Mouse (Mus musculus) mouse trophoblast stem cell (cell line): ENCODE data around the gene Tfap2d.

Experiments
- in situ Hi-C, 2 experiments: fragments of 300-500 bp; cut with MseI, MboI; formaldehyde crosslinking; loops; 2 replicates in 1 of 2; 3 replicates in 1 of 2; pipeline ENCODE4 v1.15.1; 2025

The Tfap2d gene

DNA sequence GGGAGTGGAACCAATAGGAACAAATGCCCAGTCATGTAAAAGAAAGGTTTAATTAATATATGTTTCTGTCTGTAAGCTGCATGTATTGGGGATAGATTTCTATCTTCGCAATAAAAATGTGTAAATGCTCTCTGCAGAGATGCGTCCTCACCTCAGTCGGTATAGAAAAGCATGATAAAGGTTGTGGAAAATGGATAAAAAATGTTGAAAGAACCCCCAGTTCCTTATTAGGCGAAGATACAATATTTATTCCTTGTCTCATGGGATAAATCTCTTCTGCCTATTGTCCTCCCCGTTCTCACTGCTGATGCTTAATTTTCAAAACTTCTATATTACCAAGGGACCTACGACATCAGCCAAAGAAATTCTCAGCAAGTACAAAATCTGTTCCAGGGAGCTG lies at the start of gene Tfap2d:
Gene Tfap2d (plus strand): TSS at position 392 of the 400 bp plus-strand sequence.
- in situ Hi-C loops = no loop called here

DNA sequence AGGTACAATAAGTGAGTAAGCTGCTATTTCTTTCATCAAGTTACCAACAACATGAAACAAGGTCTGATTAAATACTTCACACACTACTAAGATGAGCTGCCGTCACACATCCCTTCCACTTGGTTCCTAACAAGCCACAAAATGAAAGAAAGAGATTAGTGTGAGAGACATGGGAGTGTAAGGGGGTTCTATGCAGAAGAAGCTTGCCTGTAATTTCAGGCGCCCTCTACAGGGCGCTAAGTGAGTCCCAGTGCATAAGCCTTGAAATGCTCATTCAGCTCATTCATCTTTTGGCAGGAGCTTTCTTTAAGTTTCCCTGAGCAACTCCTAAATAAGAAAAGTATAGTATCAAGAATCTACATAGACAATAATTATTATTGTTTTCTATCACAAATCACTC lies 46.5 kb upstream of the Tfap2d start:
- in situ Hi-C loops = no loop called here

DNA sequence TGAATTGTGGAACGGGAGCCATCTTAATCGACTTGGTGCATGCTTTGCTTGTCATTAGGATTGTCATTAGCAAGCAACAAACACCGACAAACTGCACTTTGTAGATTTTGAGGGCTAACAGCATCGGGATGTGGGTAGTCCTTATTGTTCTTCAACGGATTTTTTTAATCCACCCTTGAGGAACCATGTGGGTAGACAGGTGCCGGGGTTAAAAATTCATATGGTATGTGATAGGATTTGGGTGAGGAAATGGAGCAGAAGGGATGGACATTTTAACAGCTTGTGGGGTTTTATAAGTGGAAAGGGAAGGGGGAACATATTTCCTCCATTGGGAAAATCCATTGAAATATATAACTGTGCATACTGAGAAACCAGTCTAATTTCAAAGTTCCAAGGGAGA lies 46.0 kb upstream of the Tfap2d start:
- in situ Hi-C loops = no loop called here

DNA sequence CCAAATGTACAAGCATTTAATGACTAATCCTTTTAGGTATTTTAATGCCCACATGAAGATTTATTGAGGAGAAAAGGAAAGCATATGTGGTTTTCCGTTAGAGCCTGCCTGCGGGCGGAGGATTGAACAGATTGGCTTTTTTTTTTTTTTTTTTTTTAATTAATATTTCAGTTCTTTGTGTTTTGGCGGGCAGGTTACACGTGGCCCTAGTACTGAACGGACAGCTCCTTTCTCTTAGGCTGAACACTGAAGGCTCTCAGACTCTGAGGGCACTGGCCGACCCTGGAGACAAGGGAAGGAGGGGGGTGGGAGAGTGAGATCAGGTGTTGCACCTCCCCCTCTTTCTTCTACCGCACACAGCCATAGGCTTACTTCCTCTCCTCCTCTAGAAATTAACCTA lies 14.7 kb upstream of the Tfap2d start:
- in situ Hi-C loops = no loop called here

DNA sequence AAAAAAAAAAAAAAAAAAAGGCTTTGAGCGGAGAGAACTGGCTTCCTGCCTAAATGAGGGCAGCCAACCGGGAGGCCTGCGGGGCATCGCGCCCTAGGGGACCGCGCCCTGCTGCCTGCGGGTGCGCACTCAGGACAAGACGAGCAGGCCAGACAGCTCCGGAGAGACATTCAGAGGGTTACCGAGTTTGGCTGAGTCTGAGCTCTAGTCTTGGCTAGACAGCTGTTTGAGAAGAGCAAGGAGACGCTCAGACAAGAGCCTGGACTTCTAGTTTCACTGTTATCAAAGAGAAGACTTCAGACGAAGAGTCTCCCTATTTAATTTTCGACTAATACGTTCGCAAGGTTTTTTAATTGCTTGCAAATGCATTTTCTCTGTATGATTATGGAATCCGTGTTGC lies 5.9 kb upstream of the Tfap2d start:
- in situ Hi-C loops = no loop called here

DNA sequence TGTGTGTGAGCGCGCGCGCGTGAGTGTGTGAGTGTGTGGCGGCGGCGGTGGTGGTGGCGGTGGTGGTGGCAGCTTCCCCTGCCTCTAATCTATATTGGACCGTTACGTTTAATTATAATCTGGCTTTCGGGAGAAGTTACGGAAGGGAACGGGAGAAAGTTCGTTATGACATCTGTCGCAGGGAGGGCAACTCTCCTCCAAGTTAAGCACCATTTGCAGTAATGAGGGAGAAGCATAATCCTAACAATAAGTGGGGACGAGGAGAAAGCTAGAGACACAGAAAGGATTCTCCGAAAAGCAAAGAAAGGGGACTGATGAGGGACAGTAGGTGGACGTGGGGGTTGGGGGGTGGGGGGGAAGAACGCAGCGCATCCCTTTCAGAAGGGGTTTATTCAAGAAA lies 494 bp downstream of the Tfap2d start:
- in situ Hi-C loops = no loop called here

DNA sequence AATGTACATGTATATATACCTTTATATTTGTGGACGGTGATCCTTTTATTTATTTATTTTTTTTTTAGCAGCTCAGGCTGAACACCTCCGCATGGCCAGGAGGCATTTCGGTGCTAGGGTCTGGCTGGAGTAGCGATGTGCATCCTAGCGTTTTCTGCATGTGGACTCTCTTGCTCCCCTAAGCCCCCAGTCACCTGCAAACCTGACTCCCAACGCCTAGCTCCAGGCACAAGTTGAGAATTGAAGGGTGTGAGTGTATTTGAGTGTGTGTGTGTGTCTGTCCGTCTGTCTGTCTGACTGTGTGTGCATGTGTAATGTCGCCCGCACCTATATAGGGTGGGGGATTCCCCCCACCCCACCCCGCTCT lies 937 bp downstream of the Tfap2d start:
- in situ Hi-C loops = no loop called here

DNA sequence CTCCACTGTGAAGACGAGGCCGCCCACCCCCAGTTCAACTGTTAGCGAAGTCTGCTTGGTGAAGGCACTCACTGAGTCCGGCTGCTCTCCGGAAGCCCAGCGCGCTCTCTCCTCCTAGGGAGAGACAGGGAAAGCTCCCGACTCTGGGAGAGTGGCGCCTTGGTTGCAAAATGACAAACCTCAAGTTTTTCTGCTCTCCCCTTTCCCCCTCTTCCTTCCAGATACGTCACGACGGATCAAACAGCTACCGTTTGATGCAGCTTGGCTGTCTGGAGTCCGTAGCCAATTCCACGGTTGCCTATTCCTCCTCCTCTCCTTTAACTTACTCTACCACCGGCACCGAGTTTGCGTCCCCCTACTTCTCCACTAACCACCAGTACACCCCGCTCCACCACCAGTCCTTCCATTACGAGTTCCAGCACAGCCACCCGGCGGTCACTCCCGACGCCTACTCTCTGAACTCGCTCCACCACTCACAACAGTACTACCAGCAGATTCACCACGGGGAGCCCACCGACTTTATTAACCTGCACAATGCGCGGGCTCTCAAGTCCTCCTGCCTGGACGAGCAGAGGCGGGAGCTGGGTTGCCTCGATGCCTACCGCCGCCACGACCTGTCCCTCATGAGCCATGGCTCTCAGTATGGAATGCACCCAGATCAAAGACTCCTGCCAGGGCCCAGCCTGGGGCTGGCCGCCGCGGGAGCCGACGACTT lies 1.5 kb downstream of the Tfap2d start:
- in situ Hi-C loops = no loop called here

DNA sequence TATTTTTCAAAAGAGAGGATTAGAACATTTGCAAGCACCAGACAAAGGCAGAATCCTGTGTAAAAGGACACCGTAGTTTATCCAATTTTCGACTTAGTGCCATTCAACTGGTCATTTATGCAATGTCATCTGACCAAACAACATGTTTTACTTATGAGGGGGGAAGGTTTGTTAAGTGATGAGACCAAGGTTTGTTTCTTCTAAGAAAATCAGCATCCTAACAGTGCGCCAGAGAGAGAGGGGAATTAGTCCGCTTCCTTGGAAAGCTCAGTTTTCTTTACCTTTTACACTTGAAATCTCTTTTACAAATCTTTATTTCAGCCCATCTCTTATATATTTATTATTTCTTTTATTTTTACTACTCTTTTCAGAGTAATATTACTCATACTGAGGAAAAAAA lies 3.6 kb downstream of the Tfap2d start:
- in situ Hi-C loops = no loop called here

DNA sequence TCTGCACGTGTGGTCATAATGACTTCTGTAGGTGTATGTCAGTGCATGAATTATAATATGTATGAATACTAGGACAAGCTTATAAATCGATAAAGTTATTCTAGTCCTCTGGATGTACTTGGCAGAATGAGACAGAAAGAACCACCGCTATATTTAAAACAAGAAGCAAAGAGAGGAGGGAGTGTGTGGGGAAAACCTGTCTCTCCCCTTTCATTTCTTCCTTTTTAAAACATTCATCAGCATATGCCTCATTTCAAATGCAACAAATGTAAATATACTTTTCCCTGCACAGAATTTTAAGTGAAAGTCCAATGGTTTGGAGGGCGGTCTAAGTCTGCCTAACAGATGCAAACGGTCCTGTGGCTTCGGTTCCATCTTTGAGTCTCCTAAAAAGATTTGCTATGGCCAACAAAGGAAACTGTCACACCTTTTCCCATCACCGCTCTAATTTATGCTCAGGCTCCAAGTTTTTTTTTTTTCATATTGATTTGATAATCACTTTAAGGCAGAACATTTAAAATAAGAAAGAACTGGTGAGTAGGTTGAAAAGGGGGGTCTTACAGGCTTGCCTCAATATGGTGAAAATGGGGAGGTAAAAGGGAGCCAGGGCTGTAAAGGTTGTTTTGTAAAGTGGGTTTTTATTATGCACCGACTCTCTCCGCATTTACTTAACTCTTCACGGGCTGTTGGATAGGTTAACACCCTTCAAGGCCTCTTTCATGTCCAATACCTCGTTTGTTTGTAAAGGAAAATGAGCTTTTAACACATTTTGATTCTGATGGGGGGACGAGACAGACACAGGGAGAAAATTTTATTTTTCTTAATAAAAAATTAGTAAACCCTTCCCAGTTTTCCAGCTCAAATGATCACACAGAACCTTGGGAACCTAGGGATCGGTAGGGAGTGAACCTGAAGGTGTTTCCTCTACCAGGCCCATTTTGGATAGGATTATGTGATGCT lies 4.3 kb downstream of the Tfap2d start:
- in situ Hi-C loops = no loop called here

DNA sequence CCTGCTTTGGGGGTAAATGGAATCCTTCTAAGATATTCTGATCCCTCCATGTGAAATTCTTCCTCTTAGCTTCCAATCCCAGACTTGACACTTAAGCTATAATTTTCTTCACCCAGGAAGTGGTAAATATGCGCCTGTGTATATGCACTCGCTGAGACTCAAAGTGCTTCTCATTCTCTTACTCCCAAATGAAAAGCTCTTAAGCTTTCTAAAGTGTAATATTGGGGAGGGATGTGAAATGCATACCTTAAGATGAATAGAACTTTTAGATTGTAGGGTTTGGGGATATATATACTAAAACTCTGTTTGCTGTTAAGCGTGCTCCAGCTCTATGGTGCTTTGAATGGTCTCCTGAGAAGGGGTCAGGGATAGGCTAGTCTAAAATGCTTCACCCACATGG lies 5.0 kb downstream of the Tfap2d start:
- in situ Hi-C loops = no loop called here

DNA sequence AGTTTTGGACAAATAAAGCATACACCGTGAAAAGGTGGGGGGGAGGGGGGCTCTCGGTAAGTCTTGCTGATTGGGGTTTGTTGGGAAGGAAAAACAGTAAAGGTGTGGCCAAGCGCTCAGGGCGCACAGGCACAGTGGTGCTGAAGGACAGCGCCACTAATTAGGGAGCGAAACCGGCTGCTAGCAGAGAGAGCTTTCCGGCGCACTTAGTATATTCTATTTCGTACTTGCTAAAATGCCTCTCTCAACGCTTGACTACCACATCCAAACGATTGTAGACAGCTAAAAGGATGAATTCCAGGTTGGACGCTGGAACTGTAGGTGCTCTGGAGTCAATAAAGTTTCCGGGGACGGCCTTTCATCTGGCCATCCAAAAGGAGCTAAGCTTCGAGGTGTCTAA lies 6.9 kb downstream of the Tfap2d start:
- in situ Hi-C loops = no loop called here

DNA sequence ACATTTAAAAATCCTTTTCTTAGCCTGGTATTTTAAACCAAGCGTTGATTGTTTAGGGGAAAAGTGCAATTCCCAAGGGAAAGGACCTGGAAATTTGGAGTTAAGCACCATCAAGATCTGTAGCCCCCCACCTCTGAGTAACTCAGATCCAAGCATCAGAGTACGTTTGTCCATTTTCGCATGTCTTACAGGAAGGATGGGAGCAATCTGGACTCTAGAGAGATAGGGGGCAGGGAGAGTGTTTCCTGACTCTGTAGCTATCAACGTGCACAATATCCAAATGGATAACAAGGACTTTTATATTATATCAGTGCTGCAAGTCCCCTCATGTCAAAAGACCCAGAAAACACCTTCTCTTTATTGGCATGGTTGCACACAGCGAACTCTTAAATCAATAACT lies 7.4 kb downstream of the Tfap2d start:
- in situ Hi-C loops = no loop called here

DNA sequence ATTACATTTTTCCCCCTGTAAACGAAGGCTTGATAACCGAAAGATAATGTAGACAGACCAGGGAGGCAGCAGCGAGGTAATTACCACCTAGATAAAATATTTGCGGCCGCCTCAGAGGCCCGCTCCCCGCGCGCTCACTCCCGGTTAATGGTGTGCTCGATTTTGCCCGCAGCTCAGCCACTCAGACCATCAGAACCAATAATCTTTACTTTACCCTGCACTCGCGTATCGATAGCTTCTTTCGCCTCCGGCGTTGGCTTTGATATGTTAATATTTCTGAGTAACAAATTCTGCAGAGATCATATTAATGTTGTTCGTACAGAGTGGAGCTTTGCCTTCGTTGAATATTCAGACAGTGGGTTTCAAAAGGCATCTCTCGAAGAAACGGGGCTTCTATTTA lies 8.2 kb downstream of the Tfap2d start:
- in situ Hi-C loops = no loop called here

DNA sequence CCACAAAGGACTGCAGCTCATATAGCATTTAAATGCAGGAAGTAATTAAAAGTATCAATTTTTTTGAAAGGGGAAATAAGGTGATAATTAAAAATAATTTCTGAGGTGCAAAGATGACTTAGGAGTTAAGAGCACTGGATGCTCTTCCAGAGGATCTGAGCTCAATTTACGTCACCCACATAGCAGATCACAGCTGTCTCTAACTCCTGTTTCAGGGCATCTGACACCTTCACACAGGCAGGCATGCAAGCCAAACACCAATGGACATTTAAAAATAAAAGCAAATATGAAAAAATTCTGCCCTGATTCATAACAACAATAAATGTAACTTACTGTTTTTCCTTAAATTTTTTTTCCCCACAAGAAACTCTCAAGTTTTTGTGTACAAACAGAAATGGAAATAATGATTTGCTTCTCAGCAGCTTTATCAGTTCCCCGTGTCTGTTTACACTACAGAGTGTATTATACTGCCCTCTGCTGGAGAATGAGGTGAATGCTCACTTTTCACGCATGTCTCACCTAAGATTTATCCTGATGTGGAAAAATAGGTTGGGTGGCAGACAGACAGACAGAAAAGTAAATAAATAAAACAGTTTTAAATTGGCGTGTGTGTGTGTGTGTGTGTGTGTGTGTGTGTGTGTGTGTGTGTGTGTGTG lies 76.0 kb downstream of the Tfap2d start:
- in situ Hi-C loops = no loop called here

DNA sequence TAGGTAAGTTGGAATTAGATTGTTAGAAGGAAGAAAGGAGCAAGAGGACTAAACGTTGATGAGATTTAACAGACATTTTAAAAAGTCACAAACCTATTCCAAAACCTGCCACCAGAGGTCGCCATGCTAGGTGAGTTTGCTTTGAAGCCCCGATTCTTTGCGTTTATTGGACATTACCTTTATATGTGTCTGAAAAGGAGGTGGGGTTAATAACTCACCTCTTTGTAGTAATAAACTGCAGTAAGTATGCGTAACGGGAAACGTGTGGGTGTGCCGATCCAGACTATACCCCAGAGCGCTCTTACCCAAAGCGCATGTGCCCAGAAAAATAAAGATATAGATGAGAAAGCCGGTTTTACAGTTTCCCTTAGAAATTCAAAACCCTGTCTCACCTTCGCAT lies 102.8 kb downstream of the Tfap2d start:
- in situ Hi-C loops = loop anchor here (10.0 to 25.0 kb wide), 5 partner anchors 407 to 1309 kb away; no protein-coding TSS in a partner anchor

DNA sequence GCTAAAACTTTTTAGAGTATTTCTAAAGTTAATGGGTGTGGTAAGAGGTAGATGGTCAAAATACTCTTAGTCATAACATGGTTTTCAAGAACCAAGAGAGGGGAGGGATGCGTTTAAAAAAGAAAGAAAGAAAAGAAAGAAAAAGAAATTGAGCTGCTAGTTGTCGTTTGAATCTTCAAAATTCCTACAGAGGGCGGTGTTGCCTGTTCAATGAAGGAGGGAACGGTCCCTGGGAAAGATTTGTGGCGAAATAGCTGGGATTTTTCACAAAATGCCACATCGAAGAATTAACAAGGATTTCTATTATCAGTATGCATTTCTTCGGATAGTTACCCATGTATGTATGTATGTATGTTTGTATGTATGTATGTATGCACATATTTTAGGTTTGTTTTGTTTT lies 103.4 kb downstream of the Tfap2d start:
- in situ Hi-C loops = loop anchor here (10.0 to 25.0 kb wide), 5 partner anchors 406 to 1309 kb away; no protein-coding TSS in a partner anchor

DNA sequence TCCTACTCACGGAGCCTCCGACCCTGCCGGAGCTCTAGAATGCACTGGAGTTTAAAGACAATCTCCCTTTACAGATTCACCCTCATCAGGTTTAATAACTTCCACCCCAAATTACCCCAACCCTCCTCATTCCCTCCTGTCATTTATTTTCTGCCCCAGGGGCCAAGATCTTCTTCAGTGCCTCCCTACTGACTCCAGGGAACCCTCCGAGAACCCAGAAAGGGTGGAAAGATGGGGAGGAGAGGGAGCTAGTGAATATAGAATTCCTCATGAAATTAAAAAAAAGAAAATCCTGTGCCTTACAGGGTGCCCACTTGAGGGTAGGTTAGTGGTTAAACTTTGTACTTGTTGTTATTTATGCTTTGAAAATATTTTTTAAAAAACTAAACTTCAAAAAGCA lies 104.8 kb downstream of the Tfap2d start:
- in situ Hi-C loops = loop anchor here (10.0 to 25.0 kb wide), 5 partner anchors 405 to 1307 kb away; no protein-coding TSS in a partner anchor

DNA sequence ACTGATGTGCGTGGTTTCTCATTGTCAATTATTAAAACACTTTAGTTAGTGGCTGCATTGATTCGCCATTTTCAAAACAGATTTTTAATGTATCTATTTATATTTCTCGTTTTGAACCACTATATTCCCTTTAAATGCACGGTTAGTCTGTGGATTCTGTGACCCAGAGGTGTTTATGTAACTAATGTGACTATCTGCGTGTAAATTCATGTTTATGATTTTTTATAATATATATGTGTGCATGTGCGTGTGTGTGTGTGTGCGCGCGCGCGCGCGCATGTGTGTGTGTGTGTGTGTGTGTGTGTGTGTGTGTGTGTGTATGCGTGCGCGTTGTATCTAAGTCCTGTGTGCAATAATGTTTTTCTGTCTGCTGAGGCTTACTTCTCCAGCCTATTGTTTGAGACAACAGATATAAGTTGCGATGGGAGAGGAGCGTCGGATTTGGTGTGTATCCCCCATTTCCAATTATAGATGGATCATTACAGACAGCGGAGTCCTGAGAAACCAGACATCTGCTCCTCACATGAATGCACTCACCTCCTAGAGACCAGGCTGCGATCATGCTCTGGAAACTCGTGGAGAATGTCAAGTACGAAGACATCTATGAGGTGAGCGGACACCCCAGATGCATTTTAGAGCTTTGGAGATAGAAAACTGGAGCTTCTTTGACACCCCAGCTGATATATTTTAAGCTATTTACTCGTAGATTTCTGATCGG lies 106.0 kb downstream of the Tfap2d start, which contains the start of gene Tfap2b:
Gene Tfap2b (plus strand): TSS at position 274 of the 718 bp plus-strand sequence.
- in situ Hi-C loops = loop anchor here (10.0 to 25.0 kb wide), 5 partner anchors 404 to 1306 kb away; no protein-coding TSS in a partner anchor

DNA sequence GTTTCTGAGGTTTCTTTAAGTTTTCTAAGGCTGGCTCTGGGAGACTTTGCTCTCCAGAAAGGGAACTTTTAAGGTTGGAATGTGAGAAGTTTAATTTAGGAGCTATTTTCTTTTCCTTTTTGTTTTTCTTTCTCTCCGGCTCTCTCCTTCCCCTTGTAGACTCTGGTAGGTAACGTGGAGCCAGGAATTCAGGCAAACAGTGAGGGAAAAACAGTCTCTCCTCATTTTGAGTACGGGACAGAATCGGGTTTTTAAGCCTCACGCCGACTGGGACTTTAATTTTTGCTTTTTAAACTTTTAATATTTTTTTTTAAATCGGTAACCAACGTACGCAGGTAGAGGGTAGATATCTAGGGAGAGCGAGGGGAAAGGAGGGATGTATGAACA lies 106.5 kb downstream of the Tfap2d start:
- in situ Hi-C loops = loop anchor here (10.0 to 25.0 kb wide), 5 partner anchors 403 to 1305 kb away; no protein-coding TSS in a partner anchor

DNA sequence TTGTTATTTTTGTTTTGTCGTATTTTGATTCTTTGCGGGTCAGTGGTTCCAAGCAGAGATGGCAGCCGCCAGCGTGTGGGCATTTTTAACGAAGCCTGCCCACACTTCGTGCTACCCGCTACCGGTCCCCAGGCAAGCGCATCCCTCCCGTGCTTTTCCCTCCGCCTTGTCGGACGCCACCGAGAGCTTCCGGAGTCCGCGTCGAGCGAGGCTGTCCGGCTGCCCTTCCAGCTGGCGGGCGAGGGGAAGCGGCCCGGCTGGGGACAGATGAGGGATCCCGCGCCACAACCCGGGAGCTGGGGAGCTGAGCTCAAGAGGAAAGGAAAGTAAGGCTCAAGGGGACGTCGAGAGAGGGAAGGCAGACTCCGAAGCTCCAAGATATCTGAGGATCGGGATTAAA lies 107.0 kb downstream of the Tfap2d start:
- in situ Hi-C loops = loop anchor here (10.0 to 25.0 kb wide), 5 partner anchors 403 to 1305 kb away; no protein-coding TSS in a partner anchor
